Mouse (Mus musculus) lung, postnatal 0 days (tissue): ENCODE measurements at regions not wholly inside any gene's neighbourhood (a gene's known extent, or its start where the extent isn't known, plus 50 kb on each side); places are given as distances from the start of the nearest gene placed in this dataset.

ENCODE experiments used
- CTCF ChIP-seq: IDR thresholded peaks from 2 replicates; pipeline ENCODE4 v1.5.1; 2016; ENCODE audit warnings: antibody characterized with exemption, mild to moderate bottlenecking
- EP300 ChIP-seq: IDR thresholded peaks from 2 replicates; pipeline ENCODE4 v1.6.1; 2016; ENCODE audit warnings: antibody characterized with exemption, mild to moderate bottlenecking, control low read depth

GRCm38 (mm10) chr13:51991339-51991738, 144.9 kb downstream of the Gadd45g start:
- TF ChIP-seq CTCF (no peak), EP300 (no peak)
